Mouse (Mus musculus) ES-E14 (cell line): Measurements from ENCODE around the gene Nudt1.

Source experiments
- CHD2 ChIP-seq: IDR thresholded peaks from 2 replicates; pipeline ENCODE4 v1.6.1; 2014; ENCODE audit warnings: mild to moderate bottlenecking, low read depth, low read length, inconsistent platforms
- MAFK ChIP-seq: IDR thresholded peaks from 2 replicates; pipeline ENCODE4 v1.6.1; 2014; ENCODE audit warnings: mild to moderate bottlenecking, low read depth, low read length, inconsistent platforms; ENCODE audit not compliant: insufficient read depth
- ZC3H11A ChIP-seq: IDR thresholded peaks from 2 replicates; pipeline ENCODE4 v1.6.1; 2012; ENCODE audit warnings: low read depth, mild to moderate bottlenecking, inconsistent platforms, low read length, borderline replicate concordance
- ZNF384 ChIP-seq: IDR thresholded peaks from 2 replicates; pipeline ENCODE4 v1.6.1; 2012; ENCODE audit warnings: low read depth, low read length, inconsistent platforms

DNA sequence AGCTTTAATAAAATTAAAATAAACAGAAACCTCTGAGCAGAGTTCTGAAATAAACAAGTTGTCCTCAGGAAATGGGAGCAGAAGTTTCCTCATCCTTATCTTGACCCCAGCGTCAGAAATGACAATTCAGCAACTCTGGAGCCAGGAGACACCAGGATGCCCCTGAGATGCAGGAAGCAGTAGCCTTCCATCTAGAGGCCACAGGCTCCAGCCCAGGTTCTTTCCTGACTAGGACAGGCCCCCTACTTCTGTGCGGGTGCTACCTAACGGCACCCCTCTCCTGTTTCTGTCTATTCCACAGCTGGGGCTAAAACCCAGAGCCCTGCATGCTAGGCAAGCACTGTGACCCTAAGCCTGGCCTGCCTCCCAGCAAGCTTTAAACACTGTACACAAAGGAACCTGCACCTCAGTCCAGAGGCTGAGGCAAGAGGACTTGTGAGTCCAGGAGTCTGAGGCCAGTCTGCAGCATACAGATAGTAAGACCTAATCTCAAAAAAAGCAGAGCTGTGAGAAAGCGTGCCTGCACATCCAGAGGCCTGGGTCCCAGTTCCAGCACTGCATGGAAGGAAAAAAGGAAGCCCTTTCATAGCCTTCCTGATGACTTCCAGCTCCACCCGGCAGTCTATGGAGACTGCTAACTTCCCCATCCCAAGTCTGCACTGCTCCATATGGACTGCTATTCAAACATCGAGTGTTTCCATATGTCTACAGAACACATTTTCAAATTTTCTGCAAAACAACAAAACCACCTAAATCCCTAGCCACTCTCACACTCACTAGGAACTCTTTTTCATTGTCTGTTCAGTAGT lies 49.2 kb downstream of the Nudt1 start:
- TF ChIP-seq CHD2, result no peak
- TF ChIP-seq ZC3H11A, result no peak
- TF ChIP-seq ZNF384, result no peak
- no peak for TF ChIP-seq MAFK
